Mouse (Mus musculus) naive thymus-derived CD4-positive, alpha-beta T cell, adult 2 months (primary cell): ENCODE measurements at regions not wholly inside any gene's neighbourhood (a gene's known extent, or its start where the extent isn't known, plus 50 kb on each side); places are given as distances from the start of the nearest gene placed in this dataset.
"Not testable (repeated sequence)": the region's sequence is repeated elsewhere in the genome, so short reads cannot be mapped to it uniquely, and the experiment has no call there.

Experiments
- DNase-seq: peaks from one replicate; pipeline ENCODE4 v3.0.0-alpha.2; 2011; ENCODE audit warnings: low read depth

DNA sequence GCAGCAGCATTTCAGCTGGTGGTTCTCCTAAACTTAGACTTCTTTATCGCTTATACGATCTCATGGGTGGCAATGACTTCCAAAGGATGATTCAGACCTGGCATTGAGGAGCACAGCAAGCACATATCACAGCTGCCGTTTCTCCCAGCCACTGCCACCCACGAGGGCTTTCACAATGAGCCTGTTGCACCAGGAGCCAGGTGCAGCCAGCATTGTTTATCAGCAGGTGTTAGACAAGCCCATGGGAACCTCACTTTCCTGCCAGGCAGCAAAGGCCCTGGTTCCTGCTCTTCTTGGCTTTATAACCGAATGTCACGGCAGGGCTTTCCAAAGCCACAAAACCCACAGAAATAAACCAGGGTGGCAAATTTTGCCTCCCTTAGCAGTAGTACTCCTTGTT, 175.3 kb upstream of the Rgma start:
- no peak for DNase-seq

GRCm38 (mm10) chr7:73201330-73201729, 174.0 kb upstream of the Rgma start:
- DNase-seq, result no peak

- DNase-seq, result no peak
Observed at GRCm38 (mm10) chr7:73206922-73207811, 168.1 kb upstream of the Rgma start.

DNA sequence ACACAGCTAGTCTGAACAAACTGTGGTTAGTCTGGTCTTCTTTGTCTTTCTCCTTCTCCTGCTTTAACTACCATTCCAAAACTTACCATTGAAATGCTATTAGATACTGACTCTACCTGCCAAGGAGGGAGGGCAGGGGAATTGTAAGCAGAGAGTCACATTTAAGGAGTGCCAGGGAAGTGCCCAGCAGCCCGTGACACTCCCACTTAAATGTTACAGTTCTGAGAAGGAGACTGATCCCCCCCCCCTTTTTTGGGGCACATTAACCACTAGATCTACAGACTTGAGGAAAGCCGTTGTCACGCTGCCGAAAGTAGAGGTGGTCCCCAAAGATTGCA, 166.9 kb upstream of the Rgma start:
- DNase-seq, result no peak

DNA sequence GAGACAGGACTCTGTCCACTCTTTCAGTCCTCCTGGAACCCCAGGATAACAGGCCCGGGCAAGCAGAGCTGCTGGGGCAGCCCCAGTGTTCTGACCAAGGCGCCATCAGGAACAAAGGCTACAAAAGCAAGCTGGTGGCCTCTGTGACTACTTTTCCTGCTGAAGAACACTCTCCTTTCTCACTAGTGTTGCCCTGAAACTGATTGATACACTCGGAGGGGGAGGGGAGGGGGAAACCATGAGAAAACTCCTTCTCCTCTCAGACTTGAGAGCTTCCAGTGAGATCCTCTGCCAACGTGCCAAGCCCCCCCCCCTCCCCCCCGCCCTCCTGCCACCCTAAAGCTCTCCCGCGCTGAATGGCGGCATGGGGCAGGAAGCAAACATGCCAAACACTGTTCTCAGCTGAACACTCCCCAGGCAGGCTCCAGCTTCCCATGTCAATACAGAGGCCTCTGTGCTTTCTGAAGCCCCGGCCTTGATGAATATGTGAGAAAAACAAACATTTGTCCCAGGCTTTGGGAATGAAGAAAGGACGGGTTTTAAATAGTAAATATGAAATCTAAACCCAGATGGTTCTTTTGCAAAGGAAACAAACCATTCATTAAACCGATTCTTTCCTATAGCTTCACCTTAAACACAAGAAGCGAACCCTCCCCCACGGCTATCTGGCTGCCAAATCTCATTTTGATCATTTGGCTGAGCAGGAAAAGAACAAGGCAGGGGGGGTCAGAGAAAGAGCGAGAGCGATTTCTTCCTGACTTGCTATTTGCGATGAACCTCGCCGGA, 166.3 kb upstream of the Rgma start:
- DNase-seq, result no peak

DNA sequence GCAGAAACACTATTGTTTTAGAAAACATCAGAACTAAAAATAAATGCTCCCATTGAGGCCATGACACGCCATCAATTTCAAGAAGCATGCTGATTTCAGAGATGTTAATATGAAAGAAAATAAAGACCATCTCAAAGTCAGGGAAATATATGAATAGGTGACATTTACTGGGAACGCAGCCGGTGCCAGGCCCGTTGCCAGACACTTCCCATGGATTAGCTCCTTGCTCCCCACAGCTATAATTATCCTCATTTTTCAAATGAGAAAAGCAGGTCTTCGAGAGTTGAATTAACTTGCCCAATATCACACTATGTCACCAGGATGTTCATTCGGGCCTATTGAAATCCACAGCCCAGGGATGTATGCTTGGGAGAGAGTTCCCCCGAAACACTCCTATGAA, 165.2 kb upstream of the Rgma start:
- DNase-seq, result no peak

- no peak for DNase-seq
Observed at GRCm38 (mm10) chr7:73222237-73222915, 152.9 kb upstream of the Rgma start.

GRCm38 (mm10) chr7:73222929-73223512, 152.3 kb upstream of the Rgma start:
- DNase-seq, result no peak

GRCm38 (mm10) chr7:73233539-73234158, 141.7 kb upstream of the Rgma start:
- DNase-seq, result no peak

DNA sequence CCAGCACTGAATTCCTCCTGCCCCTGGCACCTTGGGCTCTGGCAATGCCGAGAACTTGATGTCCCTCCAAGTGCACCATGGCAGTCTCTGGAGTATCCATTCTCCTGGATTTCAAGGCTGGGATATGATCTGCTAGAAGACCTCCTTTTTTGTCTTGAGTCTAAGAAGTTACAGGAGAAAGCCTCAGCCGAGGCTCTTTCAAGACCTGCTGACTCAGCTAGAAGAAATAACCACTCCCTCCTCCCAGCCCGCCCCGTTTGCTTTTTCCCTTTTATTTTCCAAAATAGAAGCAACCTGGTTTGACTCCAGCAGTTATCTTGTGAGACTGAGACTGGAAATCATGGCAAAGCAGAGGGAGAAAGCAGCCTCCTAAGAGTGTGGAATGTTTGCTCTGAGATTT, 136.8 kb upstream of the Rgma start:
- DNase-seq, result no peak

GRCm38 (mm10) chr7:73243591-73244355, 131.5 kb upstream of the Rgma start:
- no peak for DNase-seq

DNA sequence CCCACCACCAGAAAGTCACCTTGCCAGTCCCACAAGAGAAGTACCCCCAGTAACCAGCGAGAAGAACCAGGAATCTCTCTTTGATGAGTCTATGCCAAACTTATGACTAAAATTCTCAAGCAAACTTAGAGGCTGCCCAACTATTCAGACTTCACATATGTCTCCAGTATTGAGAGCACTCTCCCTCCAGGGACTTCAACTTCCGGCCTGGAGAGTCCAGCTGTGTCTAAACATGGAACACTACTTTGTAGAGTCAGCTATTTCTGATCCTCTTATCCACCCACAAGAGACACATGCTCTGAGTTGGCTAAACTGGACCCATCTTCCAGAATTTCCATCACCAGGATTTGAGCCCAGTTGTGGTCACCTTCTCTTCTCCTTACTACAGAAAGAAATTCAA, 129.9 kb upstream of the Rgma start:
- no peak for DNase-seq

DNA sequence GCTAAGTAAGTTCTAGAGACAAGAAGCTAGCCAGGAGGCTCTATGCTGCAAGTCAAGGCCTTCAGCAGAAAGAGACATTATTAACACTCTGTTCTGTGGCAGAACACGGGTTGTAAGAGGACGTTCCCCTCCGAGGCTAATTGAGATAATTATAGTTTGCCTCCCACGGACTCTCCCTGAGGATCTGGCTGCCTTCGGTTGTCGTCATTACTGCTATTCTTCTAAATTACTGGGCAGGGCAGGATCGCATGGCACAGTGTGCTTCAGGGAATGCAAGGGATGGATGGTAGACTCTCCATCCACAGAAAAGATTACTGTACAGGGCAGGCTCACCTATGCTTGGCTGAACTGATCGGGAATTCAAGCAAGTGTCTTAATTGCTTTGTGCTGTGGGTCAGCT, 124.7 kb upstream of the Rgma start:
- no peak for DNase-seq

- DNase-seq, result no peak
Observed at GRCm38 (mm10) chr7:73251187-73251740, 124.0 kb upstream of the Rgma start.

GRCm38 (mm10) chr7:73254972-73255371, 120.3 kb upstream of the Rgma start:
- DNase-seq, result not testable (repeated sequence)

DNA sequence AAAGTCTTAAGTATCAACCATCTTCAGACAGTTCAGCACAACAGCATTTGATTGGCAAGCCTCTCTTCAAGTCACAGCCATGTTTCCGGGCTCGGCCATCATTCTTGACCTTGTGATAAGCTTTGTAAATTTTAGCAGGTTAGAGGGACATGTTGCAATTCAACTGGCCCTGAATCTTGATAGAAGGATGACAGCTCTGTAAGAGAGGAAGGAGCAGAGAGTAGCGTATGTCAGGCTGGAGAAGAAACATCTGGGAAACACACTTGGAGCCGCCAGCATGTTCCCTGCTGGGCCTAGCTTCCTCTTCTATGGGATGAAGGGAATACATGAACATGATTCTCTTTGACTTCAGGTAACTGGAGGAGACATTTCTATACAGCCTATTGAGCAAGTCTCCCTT, 115.2 kb upstream of the Rgma start:
- DNase-seq, result no peak

GRCm38 (mm10) chr7:73261750-73262149, 113.6 kb upstream of the Rgma start:
- no peak for DNase-seq

- DNase-seq, result no peak
Observed at GRCm38 (mm10) chr7:73262526-73262925, 112.8 kb upstream of the Rgma start.

DNA sequence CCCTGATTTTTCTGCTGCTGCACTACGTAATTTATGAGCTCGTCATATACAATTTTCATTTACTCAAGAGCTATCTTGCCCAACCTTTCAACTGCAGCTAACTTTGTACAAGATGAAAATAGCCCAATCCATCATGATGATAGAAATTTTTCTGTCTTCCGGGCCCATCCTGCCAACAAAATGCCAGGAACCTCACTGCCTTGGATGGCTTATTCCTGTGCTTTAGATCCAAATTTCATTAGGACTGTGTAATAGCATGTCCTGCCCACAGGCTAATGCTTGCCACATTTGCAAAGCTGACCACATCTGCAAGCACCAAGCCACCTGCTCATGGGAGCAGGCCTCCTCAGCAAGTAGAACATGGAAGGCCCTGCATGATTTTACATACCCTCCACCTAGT, 105.7 kb upstream of the Rgma start:
- no peak for DNase-seq

DNA sequence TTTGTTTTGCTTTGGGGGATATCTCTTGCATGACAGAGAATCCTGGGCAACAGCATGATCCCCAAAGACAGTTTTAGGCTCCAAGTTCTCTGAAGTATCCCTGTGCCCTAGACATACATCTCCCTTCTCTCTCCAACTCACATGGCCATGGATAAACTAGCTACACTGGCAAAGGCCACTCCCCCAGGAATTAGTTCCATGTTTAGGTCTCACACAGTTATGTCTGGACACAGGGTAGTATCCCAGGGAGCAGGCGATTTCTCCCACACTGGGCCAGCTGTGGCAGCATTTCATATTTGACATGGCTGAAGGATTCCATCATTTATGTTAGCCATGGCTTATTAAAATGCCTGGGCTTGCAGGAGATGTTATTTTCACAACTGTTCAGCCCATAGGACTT, 102.5 kb upstream of the Rgma start:
- no peak for DNase-seq

DNA sequence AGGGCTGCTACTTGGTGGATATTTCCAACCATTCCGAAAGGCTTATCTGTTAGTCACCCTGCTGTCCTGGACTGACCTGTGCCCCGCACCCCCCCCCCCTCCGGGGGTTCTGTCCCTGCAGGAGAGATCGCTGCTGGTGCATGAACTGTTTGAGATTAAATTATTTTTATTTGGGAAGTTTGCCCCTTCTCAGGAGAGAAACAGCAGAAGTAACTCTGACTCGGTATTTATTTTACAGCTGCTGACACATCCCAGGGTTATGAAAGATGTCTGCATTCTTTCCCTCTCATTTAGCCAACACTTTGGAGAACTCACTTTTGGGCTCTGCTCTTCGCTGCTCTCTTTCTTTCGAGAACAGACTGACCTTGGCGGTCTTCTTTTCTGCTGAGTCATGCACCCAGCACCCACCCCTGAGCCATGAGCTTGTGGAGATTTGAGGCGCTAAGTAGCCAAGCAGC, 99.5 kb upstream of the Rgma start:
- DNase-seq, result no peak
